Mouse (Mus musculus): Measurements from ENCODE around the gene Pheta2.

DNA sequence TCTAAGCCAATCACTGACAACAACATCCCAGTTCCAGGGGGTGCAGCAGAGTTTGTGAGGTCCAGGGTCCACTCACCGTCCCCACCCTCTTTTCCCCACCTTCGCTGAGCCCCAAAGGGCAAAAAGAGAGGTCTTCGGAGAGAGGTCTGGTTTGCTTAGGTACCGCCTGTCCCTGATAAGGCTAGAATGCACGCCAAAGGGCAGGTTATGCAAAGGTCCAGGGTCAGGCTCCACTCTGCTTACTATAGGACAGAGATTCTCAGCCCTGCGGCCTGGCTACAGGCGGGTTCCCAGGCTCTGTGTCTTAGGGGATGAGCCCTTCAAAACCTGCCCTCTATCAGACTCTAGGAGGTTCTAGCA lies 40.7 kb downstream of the Pheta2 start:
- TF ChIP-seq CTCF (IDR thresholded peaks at IDR 0.05; ENCODE audit: borderline replicate concordance, extremely low read depth, insufficient read depth, insufficient read length) = no peak
- no peak for TF ChIP-seq POLR2A (IDR thresholded peaks at IDR 0.05; ENCODE audit: borderline replicate concordance, extremely low read depth, insufficient read depth, insufficient read length, poor library complexity, severe bottlenecking)
